Mouse (Mus musculus) MEL (cell line): Measurements from ENCODE around the gene Cmya5. TPM values are rescaled to one million over a fixed set of nuclear protein-coding genes. Genes with fewer than 3 reads are reported as not detected.

Experiments
- DNase-seq: peaks from one replicate; pipeline ENCODE4 v3.0.0; 2011; ENCODE audit warnings: low read depth, low spot score
- H3K27ac ChIP-seq: 2 replicates; pipeline ENCODE4 v1.5.1; 2012; ENCODE audit warnings: low read depth, mild to moderate bottlenecking, control low read depth, low read length, moderate library complexity; ENCODE audit not compliant: control insufficient read depth
- H3K27me3 ChIP-seq, 2 experiments: fragments of 150-350 bp in 1 of 2; sonication (generic) in 1 of 2; 2 replicates each; pipeline ENCODE4 v1.6.1; 2012; ENCODE audit warnings: low read length in 2 of 2, mild to moderate bottlenecking in 2 of 2, improper control_type of control experiment in 1 of 2, moderate library complexity in 1 of 2; ENCODE audit not compliant: insufficient read depth in 2 of 2, control insufficient read depth in 1 of 2
- H3K36me3 ChIP-seq, 2 experiments: 2 replicates each; pipeline ENCODE4 v1.6.1; 2012 to 2014; ENCODE audit warnings: low read length in 2 of 2, improper control_type of control experiment in 1 of 2, inconsistent platforms in 1 of 2, mild to moderate bottlenecking in 1 of 2; ENCODE audit not compliant: insufficient read depth in 2 of 2, control insufficient read depth in 1 of 2
- H3K4me1 ChIP-seq, 2 experiments: fragments of 150-350 bp in 1 of 2; sonication (generic) in 1 of 2; 2 replicates each; pipeline ENCODE4 v1.6.1; 2012; ENCODE audit warnings: low read length in 2 of 2, improper control_type of control experiment in 1 of 2, mild to moderate bottlenecking in 1 of 2; ENCODE audit not compliant: insufficient read depth in 2 of 2, control insufficient read depth in 1 of 2
- H3K4me3 ChIP-seq, 2 experiments: fragments of 150-350 bp in 1 of 2; sonication (generic) in 1 of 2; 2 replicates each; pipeline ENCODE4 v1.5.1; 2012; ENCODE audit warnings: low read depth in 2 of 2, low read length in 2 of 2, mild to moderate bottlenecking in 2 of 2, moderate library complexity in 2 of 2, control low read depth in 1 of 2, improper control_type of control experiment in 1 of 2; ENCODE audit not compliant: control insufficient read depth in 1 of 2, insufficient read depth in 1 of 2
- H3K79me2 ChIP-seq: 2 replicates; pipeline ENCODE4 v1.6.1; 2012; ENCODE audit warnings: mild to moderate bottlenecking, low read length, moderate library complexity; ENCODE audit not compliant: control insufficient read depth, poor library complexity, insufficient read depth
- H3K9ac ChIP-seq: 2 replicates; pipeline ENCODE4 v1.6.1; 2012; ENCODE audit warnings: low read depth, mild to moderate bottlenecking, control low read depth, low read length, moderate library complexity; ENCODE audit not compliant: control insufficient read depth, poor library complexity, severe bottlenecking
- H3K9me3 ChIP-seq: fragments of 150-350 bp; sonication (generic); replicated peaks from 2 replicates; pipeline ENCODE4 v1.6.1; 2012; ENCODE audit warnings: mild to moderate bottlenecking, low read length, improper control_type of control experiment, moderate library complexity; ENCODE audit not compliant: insufficient read depth
- BHLHE40 ChIP-seq: IDR thresholded peaks from 2 replicates; pipeline ENCODE4 v1.6.1; 2012; ENCODE audit warnings: low read depth, mild to moderate bottlenecking, inconsistent platforms, low read length, improper control_type of control experiment, borderline replicate concordance
- CHD1 ChIP-seq: IDR thresholded peaks from 2 replicates; pipeline ENCODE4 v1.6.1; 2012; ENCODE audit warnings: low read depth, mild to moderate bottlenecking, inconsistent platforms, low read length, improper control_type of control experiment
- EP300 ChIP-seq, 2 experiments: IDR thresholded peaks; 2 replicates each; pipeline ENCODE4 v1.6.1; 2011; ENCODE audit warnings: improper control_type of control experiment in 2 of 2, low read length in 2 of 2, low read depth in 1 of 2, mild to moderate bottlenecking in 1 of 2
- GATA1 ChIP-seq: IDR thresholded peaks from 2 replicates; pipeline ENCODE4 v1.6.1; 2011; ENCODE audit warnings: low read depth, low read length, improper control_type of control experiment
- HCFC1 ChIP-seq: IDR thresholded peaks from 2 replicates; pipeline ENCODE4 v1.6.1; 2012; ENCODE audit warnings: low read depth, mild to moderate bottlenecking, inconsistent platforms, low read length, improper control_type of control experiment, moderate library complexity
- KAT2A ChIP-seq: conservative IDR thresholded peaks from 2 replicates; pipeline ENCODE4 v1.6.1; 2012; ENCODE audit warnings: low read depth, low read length, improper control_type of control experiment, inconsistent platforms
- MAX ChIP-seq: IDR thresholded peaks from 2 replicates; pipeline ENCODE4 v1.6.1; 2011; ENCODE audit warnings: low read length, improper control_type of control experiment
- MXI1 ChIP-seq: IDR thresholded peaks from 2 replicates; pipeline ENCODE4 v1.6.1; 2011; ENCODE audit warnings: mild to moderate bottlenecking, low read depth, low read length, improper control_type of control experiment
- MYC ChIP-seq: IDR thresholded peaks from 2 replicates; pipeline ENCODE4 v1.6.1; 2011; ENCODE audit warnings: low read depth, mild to moderate bottlenecking, low read length, improper control_type of control experiment, moderate library complexity
- POLR2AphosphoS2 ChIP-seq: IDR thresholded peaks from 2 replicates; pipeline ENCODE4 v1.6.1; 2011; ENCODE audit warnings: low read length, improper control_type of control experiment
- POLR2AphosphoS5 ChIP-seq: IDR thresholded peaks from 2 replicates; pipeline ENCODE4 v1.6.1; 2012; ENCODE audit warnings: low read depth, borderline replicate concordance, mild to moderate bottlenecking, inconsistent platforms, low read length, moderate library complexity, mixed read lengths
- TAL1 ChIP-seq: IDR thresholded peaks from 2 replicates; pipeline ENCODE4 v1.6.1; 2012; ENCODE audit warnings: mild to moderate bottlenecking, inconsistent platforms, low read length, moderate library complexity, mixed read lengths
- TBP ChIP-seq: IDR thresholded peaks from 2 replicates; pipeline ENCODE4 v1.8.0; 2011; ENCODE audit warnings: low read depth, low read length, improper control_type of control experiment
- ZC3H11A ChIP-seq: IDR thresholded peaks from 2 replicates; pipeline ENCODE4 v1.6.1; 2012; ENCODE audit warnings: low read depth, mild to moderate bottlenecking, inconsistent platforms, low read length, improper control_type of control experiment
- ZNF384 ChIP-seq: IDR thresholded peaks from 2 replicates; pipeline ENCODE4 v1.6.1; 2012; ENCODE audit warnings: low read depth, mild to moderate bottlenecking, inconsistent platforms, low read length, improper control_type of control experiment
- polyA plus RNA-seq, 2 experiments: library from polyadenylated mRNA; stranded (reverse) in 1 of 2; unstranded in 1 of 2; fragments of >175 nt in 1 of 2; fragments of >200 nt in 1 of 2; gene quantifications; 2 replicates each; pipeline versions ENCODE4 v1.2.1 to v1.2.4; 2012; ENCODE audit warnings: low replicate concordance in 2 of 2, low read depth in 1 of 2; ENCODE audit not compliant: insufficient read length in 2 of 2, insufficient read depth in 1 of 2, missing spikeins in 1 of 2
- total RNA-seq: library from RNA; depleted of rRNA; stranded (reverse); fragments of 300-350 nt; gene quantifications from 2 replicates; pipeline ENCODE4 v1.2.3, GENCODE M21; 2012

The Cmya5 gene
- total and polyA plus RNA-seq, 3 experiments = under 0.01 TPM; not detected in 2

DNA sequence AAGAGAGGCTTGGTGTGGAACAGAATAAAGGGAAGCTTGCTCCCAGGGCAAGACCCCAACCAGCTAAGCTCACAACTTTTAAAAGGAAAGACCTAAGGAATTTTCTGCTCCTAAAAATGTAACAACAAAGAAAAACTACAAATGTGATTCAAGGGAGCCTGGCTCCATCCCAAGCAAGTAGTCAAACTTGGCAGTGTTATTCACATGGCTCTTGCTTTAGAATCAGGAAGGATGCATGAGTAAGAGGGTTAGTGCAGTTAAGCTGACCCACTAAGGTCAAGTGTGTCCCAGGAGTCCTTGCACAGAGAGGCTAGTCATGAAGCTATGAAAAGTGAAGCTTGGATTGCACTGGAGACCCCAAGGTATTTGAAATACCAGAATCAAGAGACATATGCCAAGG is 17.9 kb upstream of the Cmya5 start:
- no peak overlapping the region for H3K27ac ChIP-seq
- TF ChIP-seq EP300 (IDR thresholded peaks at IDR 0.05; ENCODE audit: low read depth in 1 of 2, low read length in 2 of 2) (no peak), POLR2AphosphoS5 (no peak), BHLHE40 (no peak), MAX (no peak), ZNF384 (no peak), CHD1 (no peak), HCFC1 (no peak), TBP (no peak), GATA1 (no peak)
- no peaks in the 10 kb centered on the region for H3K9me3 ChIP-seq
- DNase-seq = no peak
- H3K4me3 ChIP-seq = no peak overlapping the region
- no peaks in the 10 kb centered on the region for H3K79me2 ChIP-seq
- H3K36me3 ChIP-seq = peaks cover 0 to 38% of the 10 kb centered on the region in 2 experiments; a peak in 2 of 4 replicates
- H3K9ac ChIP-seq = no peak overlapping the region
- no peaks in the 10 kb centered on the region for H3K4me1 ChIP-seq
- H3K27me3 ChIP-seq = no peaks in the 10 kb centered on the region

DNA sequence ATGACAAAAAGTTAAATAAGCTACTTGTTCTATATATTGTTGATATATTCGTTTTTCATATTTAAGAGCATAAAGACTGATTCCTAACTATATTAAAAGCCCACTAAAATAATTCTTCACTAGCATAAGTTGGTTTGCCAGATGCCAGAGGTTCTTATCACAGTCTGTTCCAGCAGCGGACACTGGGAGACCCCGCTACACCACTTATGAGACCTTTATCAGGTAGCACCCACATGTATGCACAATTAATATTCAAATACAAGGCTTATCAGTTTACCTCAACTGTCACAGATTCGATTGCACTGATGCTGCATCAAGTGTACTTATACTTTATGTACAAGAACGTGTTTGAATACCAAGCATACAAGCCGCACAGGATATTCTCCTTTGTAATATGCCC is 13.7 kb upstream of the Cmya5 start:
- Histone ChIP-seq H3K36me3 (peaks cover 0 to 40% of the 10 kb centered on the region in 2 experiments; a peak in 2 of 4 replicates), H3K79me2 (no peaks in the 10 kb centered on the region), H3K9ac (no peak overlapping the region), H3K4me1 (no peaks in the 10 kb centered on the region), H3K9me3 (no peaks in the 10 kb centered on the region), H3K4me3 (no peak overlapping the region), H3K27me3 (no peaks in the 10 kb centered on the region), H3K27ac (no peak overlapping the region)
- TF ChIP-seq MXI1 = no peak
- TF ChIP-seq TAL1 = no peak
- TF ChIP-seq GATA1 = no peak
- no peak for TF ChIP-seq KAT2A
- TF ChIP-seq ZC3H11A = no peak
- DNase-seq = no peak

DNA sequence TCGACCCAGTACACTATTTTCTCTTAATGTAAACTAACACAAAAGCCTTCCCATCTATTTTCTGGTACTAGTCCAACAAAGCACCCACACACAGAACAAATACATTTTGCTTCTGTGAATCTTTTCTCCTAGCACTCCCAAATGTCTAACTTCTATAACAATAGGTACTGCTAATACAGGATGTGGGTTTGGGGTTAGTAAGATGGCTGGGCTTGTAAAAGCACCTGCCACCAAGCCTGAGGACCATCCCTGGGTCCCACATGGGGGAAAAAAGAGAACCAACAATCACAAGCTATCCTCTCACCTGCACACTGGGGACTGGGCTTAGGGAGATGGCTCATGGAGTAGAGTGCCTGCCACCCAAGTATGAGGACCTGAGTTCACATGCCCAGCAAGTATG is 8.8 kb upstream of the Cmya5 start:
- H3K9me3 ChIP-seq = no peaks in the 10 kb centered on the region
- no peak overlapping the region for H3K4me3 ChIP-seq
- no peak for DNase-seq
- no peak overlapping the region for H3K27ac ChIP-seq
- H3K27me3 ChIP-seq = no peaks in the 10 kb centered on the region
- no peaks in the 10 kb centered on the region for H3K79me2 ChIP-seq
- H3K36me3 ChIP-seq = peaks cover 0 to 35% of the 10 kb centered on the region in 2 experiments; a peak in 2 of 4 replicates
- TF ChIP-seq POLR2AphosphoS2 = no peak
- TF ChIP-seq MXI1 = no peak
- no peak for TF ChIP-seq MYC
- H3K9ac ChIP-seq = no peak overlapping the region
- no peaks in the 10 kb centered on the region for H3K4me1 ChIP-seq
